Mouse (Mus musculus): Measurements from ENCODE around the gene Inmt. TPM values are rescaled to one million over a fixed set of nuclear protein-coding genes. Genes with fewer than 3 reads are reported as not detected.

Inmt gene
- not detected for polyA plus RNA-seq (2017; shearing (Covaris generic))

DNA sequence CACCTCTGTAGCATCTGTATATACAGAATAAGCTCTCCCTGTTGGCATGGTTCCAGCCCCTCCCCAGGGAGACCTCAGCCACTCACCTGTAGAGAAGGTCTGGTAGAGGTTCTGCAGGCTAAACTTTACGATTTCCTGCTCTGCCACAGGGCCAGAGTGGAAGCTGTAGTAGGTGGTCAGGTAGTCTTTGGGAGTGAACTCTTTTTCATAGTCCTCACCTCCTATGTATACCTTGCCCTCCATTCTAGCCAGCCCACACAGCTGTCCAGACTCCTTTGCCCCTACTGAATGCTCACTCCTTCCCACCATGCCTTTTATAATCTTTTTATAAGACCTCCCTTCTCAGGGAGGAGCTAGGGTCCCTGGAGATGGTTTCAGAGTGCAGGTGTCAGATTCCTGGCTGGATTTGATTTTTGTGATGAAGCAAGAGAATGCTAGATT, at the start of gene Inmt:
Gene Inmt (minus strand): TSS at position 303 of the 441 bp plus-strand sequence.

DNA sequence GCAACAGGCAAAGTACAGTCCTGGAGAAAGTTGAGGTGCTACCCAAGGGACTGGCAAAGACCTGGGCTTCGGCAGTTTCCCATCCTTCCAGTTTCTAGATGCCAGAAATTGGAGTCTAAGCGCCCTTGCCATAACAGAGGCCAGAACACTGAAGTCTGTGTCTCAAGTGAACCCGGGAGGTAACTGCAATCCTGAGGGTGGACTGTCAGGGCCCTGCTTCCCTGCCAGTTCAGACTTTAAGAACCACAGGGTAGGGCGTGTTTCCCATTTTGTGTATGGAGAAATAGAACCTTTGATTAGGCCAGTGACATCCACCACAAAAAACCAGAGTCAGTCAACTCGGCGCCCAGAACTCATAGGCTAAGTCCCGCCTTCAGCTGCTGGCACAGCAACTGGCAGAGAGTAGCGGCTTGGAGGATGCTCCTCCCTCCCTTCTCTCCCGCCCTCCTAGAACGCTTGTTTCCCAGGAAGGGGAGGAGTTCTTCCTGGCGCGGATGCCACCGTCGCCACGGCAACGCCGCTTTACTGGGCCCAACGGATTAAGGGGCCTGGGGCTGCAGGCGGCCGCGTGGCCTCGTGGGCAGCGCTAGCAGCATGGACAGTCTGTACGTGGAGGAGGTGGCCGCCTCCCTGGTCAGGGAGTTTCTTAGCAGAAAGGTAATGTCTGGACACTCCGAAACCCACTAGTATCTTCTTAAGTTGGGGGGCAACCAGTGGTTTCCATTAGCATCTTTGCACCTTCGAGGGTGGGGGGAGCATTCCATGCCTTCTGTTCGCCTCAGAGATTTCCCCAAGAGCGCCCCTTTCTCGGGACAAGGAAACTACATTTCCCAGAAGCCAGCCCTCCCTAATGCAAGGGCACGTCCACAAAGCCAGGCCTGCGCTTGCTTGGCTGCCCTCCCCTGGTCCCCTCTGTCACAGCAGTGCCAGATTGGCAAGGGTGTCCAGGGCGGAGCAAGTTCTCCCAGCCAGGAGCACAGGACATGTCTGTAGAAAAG, 28.4 kb upstream of the Inmt start, which contains the start of gene Mindy4:
Gene Mindy4 (plus strand): TSS at position 471 of the 998 bp plus-strand sequence.

GRCm38 (mm10) chr6:55132794-55133193, 42.0 kb downstream of the Inmt start, which contains the start of gene Crhr2:
Gene Crhr2 (minus strand): TSS chr6:55133016.

Other genes with a start within 250 kb of the Inmt start
- 10 to 100 TPM; 32.7 to 38.3 TPM for gene Nod1, start 202.4 kb downstream of the Inmt start, polyA plus RNA-seq (2017; shearing (Covaris generic))
- 10 to 100 TPM; 26.2 to 38.5 TPM for gene Ggct, start 182.1 kb downstream of the Inmt start, polyA plus RNA-seq (2017; shearing (Covaris generic))
- 100 to 1,000 TPM in 1 of 2 experiments, 10 to 100 TPM in 1; 83.1 to 107 TPM for gene Gars, start 137.0 kb downstream of the Inmt start, polyA plus RNA-seq (2017; shearing (Covaris generic))
- gene Crhr2, start 42.0 kb downstream of the Inmt start, polyA plus RNA-seq (2017; shearing (Covaris generic)) = under 1 TPM; 0.07 to 0.64 TPM
- under 1 TPM in 1 of 2 experiments, not detected in 1; 0.10 TPM for gene Mindy4, start 28.3 kb upstream of the Inmt start, polyA plus RNA-seq (2017; shearing (Covaris generic))
- 1 to 10 TPM; 1.1 to 3.5 TPM for gene Aqp1, start 161.4 kb upstream of the Inmt start, polyA plus RNA-seq (2017; shearing (Covaris generic))
- not detected for gene Ghrhr, start 201.3 kb upstream of the Inmt start, polyA plus RNA-seq (2017; shearing (Covaris generic))

All from activated CD4-positive, CD25-positive, alpha-beta regulatory T cell (primary cell).